Mouse (Mus musculus) C2C12 (cell line): Measurements from ENCODE around the gene Gm49369.

Source experiments
- CEBPB ChIP-seq: IDR thresholded peaks from one replicate; pipeline ENCODE4 v1.6.1; 2011; ENCODE audit warnings: low read depth, mild to moderate bottlenecking, control low read depth, moderate library complexity
- CTCF ChIP-seq: IDR thresholded peaks from one replicate; pipeline ENCODE4 v1.5.1; 2011; ENCODE audit not compliant: control insufficient read depth, insufficient read depth, insufficient read length
- MAX ChIP-seq: IDR thresholded peaks from one replicate; pipeline ENCODE4 v1.6.1; 2011; ENCODE audit warnings: mild to moderate bottlenecking, control low read depth
- MYOG ChIP-seq: IDR thresholded peaks from one replicate; pipeline ENCODE4 v1.6.1; 2011; ENCODE audit not compliant: control insufficient read depth, insufficient read length; ENCODE audit errors: extremely low read depth

DNA sequence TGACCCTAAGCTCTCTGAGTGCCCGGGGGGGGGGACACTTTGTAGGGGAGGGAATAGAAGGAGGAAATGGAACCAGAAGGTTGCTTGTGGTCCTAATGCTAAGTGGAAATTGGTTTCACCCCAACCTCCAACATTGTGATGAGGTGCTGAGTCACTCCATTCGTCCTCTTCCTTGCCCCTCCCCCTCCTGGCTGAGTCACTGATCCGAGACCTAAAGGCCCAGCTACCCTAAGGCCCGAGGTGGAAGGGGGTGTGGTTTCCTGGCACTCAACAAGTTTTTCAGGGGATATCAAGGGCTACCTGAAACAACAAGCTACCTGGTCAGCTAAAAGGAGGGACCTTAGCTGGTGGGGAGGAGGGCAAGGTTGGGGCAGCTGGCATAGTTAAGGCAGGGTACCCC, 10.7 kb upstream of the Gm49369 start:
- TF ChIP-seq MAX (no peak), CTCF (no peak), MYOG (no peak), CEBPB (no peak)
